Mouse (Mus musculus) forebrain, embryonic 16.5 days (tissue): ENCODE data around the gene Gm8439. TPM values are rescaled to one million over a fixed set of nuclear protein-coding genes. Genes with fewer than 3 reads are reported as not detected.
"Not testable (repeated sequence)": the region's sequence is repeated elsewhere in the genome, so short reads cannot be mapped to it uniquely, and the experiment has no call there.

Experiments
- ATAC-seq: fragments of 200-750 bp; cut with Nextera tagmentation; 2 replicates; pipeline ENCODE4 v1.8.0; 2017; ENCODE audit warnings: mild to moderate bottlenecking, moderate library complexity
- H3K27ac ChIP-seq: fragments of 300-500 bp; sonication (generic); 2 replicates; pipeline ENCODE4 v1.5.1; 2014; ENCODE audit warnings: low read length, control low read depth
- H3K27me3 ChIP-seq: fragments of 300-500 bp; sonication (generic); replicated peaks from 2 replicates; pipeline ENCODE4 v1.6.1; 2014; ENCODE audit warnings: low read length; ENCODE audit not compliant: control insufficient read depth, insufficient read depth
- H3K36me3 ChIP-seq: fragments of 300-500 bp; sonication (generic); 2 replicates; pipeline ENCODE4 v1.6.1; 2014; ENCODE audit not compliant: control insufficient read depth, insufficient read depth
- H3K4me1 ChIP-seq: fragments of 300-500 bp; sonication (generic); replicated peaks from 2 replicates; pipeline ENCODE4 v1.6.1; 2014; ENCODE audit warnings: low read length; ENCODE audit not compliant: control insufficient read depth, insufficient read depth
- H3K4me2 ChIP-seq: fragments of 300-500 bp; sonication (generic); 2 replicates; pipeline ENCODE4 v1.6.1; 2014; ENCODE audit warnings: mild to moderate bottlenecking, low read length, control low read depth
- H3K4me3 ChIP-seq: fragments of 300-500 bp; sonication (generic); replicated peaks from 2 replicates; pipeline ENCODE4 v1.5.1; 2014; ENCODE audit warnings: mild to moderate bottlenecking, low read length, control low read depth
- H3K9ac ChIP-seq: fragments of 300-500 bp; sonication (generic); replicated peaks from 2 replicates; pipeline ENCODE4 v1.6.1; 2014; ENCODE audit warnings: low read depth, low read length, control low read depth
- H3K9me3 ChIP-seq: fragments of 300-500 bp; sonication (generic); 2 replicates; pipeline ENCODE4 v1.6.1; 2016; ENCODE audit warnings: low read length; ENCODE audit not compliant: control insufficient read depth
- WGBS: fragments of 180-500 bp; shearing (Covaris S2); extraction: QIAGEN DNeasy Blood & Tissue Kit; methylation state at CpG from one replicate; pipeline ENCODE4 v1.1.7; 2014; 5-methylcytosine and 5-hydroxymethylcytosine counted together
- polyA plus RNA-seq: library from polyadenylated mRNA; unstranded; fragments of >200 nt; fragmentation: Nextera tagmentation; extraction: Ambion mirVana; gene quantifications from 2 replicates; pipeline ENCODE4 v1.2.1, GENCODE M21; 2015

The Gm8439 gene
- polyA plus RNA-seq, 1 experiment from 2014 or later = not detected

GRCm38 (mm10) chr4:120571691-120572090, 16.9 kb upstream of the Gm8439 start:
- Histone ChIP-seq H3K4me2 (no peak overlapping the region), H3K9ac (no peak overlapping the region), H3K27ac (no peak overlapping the region), H3K9me3 (no peaks in the 10 kb centered on the region), H3K4me3 (no peak overlapping the region), H3K4me1 (peaks cover 16% of the 10 kb centered on the region), H3K27me3 (no peaks in the 10 kb centered on the region), H3K36me3 (no peaks in the 10 kb centered on the region)
- no peak for ATAC-seq
- WGBS = 50% methylated on average over 3 of the region's 3 CpGs

GRCm38 (mm10) chr4:120580894-120581293, 7.7 kb upstream of the Gm8439 start:
- H3K4me3 ChIP-seq = no peak overlapping the region
- no peaks in the 10 kb centered on the region for H3K9me3 ChIP-seq
- no peak overlapping the region for H3K27ac ChIP-seq
- 89% methylated on average over 5 of the region's 5 CpGs for WGBS
- no peaks in the 10 kb centered on the region for H3K36me3 ChIP-seq
- no peak overlapping the region for H3K9ac ChIP-seq
- no peaks in the 10 kb centered on the region for H3K4me1 ChIP-seq
- no peak for ATAC-seq
- H3K27me3 ChIP-seq = no peaks in the 10 kb centered on the region
- H3K4me2 ChIP-seq = no peak overlapping the region

- ATAC-seq = no peak
- Histone ChIP-seq H3K9me3 (no peaks in the 10 kb centered on the region), H3K4me2 (no peak overlapping the region), H3K36me3 (no peaks in the 10 kb centered on the region), H3K27ac (no peak overlapping the region), H3K27me3 (no peaks in the 10 kb centered on the region), H3K4me1 (no peaks in the 10 kb centered on the region), H3K9ac (no peak overlapping the region), H3K4me3 (no peak overlapping the region)
- 82% methylated on average over 9 of the region's 9 CpGs for WGBS
These were observed 6.8 kb upstream of the Gm8439 start for GRCm38 (mm10) chr4:120581711-120582110.

GRCm38 (mm10) chr4:120586986-120587385, 1.6 kb upstream of the Gm8439 start:
- Histone ChIP-seq H3K27ac (no peak overlapping the region), H3K4me1 (no peaks in the 10 kb centered on the region), H3K4me2 (no peak overlapping the region), H3K27me3 (peaks cover 6% of the 10 kb centered on the region; the same call in 1 of the 2 replicates), H3K9me3 (no peaks in the 10 kb centered on the region), H3K4me3 (no peak overlapping the region), H3K36me3 (no peaks in the 10 kb centered on the region), H3K9ac (no peak overlapping the region)
- 11% methylated on average over 1 of the region's 1 CpGs for WGBS
- no peak for ATAC-seq

GRCm38 (mm10) chr4:120589070-120589469, 525 bp downstream of the Gm8439 start:
- H3K4me3 ChIP-seq = no peak overlapping the region
- no peaks in the 10 kb centered on the region for H3K4me1 ChIP-seq
- ATAC-seq = no peak
- no peaks in the 10 kb centered on the region for H3K36me3 ChIP-seq
- peaks cover 6% of the 10 kb centered on the region; the same call in 1 of the 2 replicates for H3K27me3 ChIP-seq
- no peaks in the 10 kb centered on the region for H3K9me3 ChIP-seq
- no peak overlapping the region for H3K9ac ChIP-seq
- 11% methylated on average over 3 of the region's 3 CpGs for WGBS
- H3K4me2 ChIP-seq = no peak overlapping the region
- H3K27ac ChIP-seq = no peak overlapping the region

GRCm38 (mm10) chr4:120589815-120590422, 1.4 kb downstream of the Gm8439 start:
- Histone ChIP-seq H3K9ac (no peak overlapping the region), H3K4me2 (no peak overlapping the region)

GRCm38 (mm10) chr4:120590973-120591372, 2.4 kb downstream of the Gm8439 start:
- H3K36me3 ChIP-seq = no peaks in the 10 kb centered on the region
- H3K9me3 ChIP-seq = no peaks in the 10 kb centered on the region
- WGBS = 85% methylated on average over 4 of the region's 4 CpGs
- H3K27ac ChIP-seq = no peak overlapping the region
- ATAC-seq = no peak
- H3K9ac ChIP-seq = no peak overlapping the region
- H3K4me3 ChIP-seq = no peak overlapping the region
- no peak overlapping the region for H3K4me2 ChIP-seq
- peaks cover 6% of the 10 kb centered on the region; the same call in 1 of the 2 replicates for H3K27me3 ChIP-seq
- no peaks in the 10 kb centered on the region for H3K4me1 ChIP-seq

More at GRCm38 (mm10) chr4:120589815-120590422, 1.4 kb downstream of the Gm8439 start:
- Histone ChIP-seq H3K9me3 (no peaks in the 10 kb centered on the region), H3K4me3 (no peak overlapping the region), H3K27ac (no peak overlapping the region), H3K27me3 (peaks cover 6% of the 10 kb centered on the region; the same call in 1 of the 2 replicates), H3K4me1 (no peaks in the 10 kb centered on the region), H3K36me3 (no peaks in the 10 kb centered on the region)
- peak; percentile 95 for ATAC-seq
- 37% methylated on average over 5 of the region's 5 CpGs for WGBS

- WGBS = 88% methylated on average over 1 of the region's 1 CpGs
- H3K9ac ChIP-seq, H3K27me3 ChIP-seq, H3K4me3 ChIP-seq, H3K9me3 ChIP-seq, ATAC-seq, H3K36me3 ChIP-seq, H3K4me2 ChIP-seq, H3K4me1 ChIP-seq, H3K27ac ChIP-seq: not testable (repeated sequence)
These were observed 7.7 kb downstream of the Gm8439 start for GRCm38 (mm10) chr4:120596210-120596609.

- Histone ChIP-seq H3K4me2 (no peak overlapping the region), H3K36me3 (no peaks in the 10 kb centered on the region), H3K27ac (no peak overlapping the region), H3K9ac (no peak overlapping the region), H3K4me1 (no peaks in the 10 kb centered on the region), H3K4me3 (no peak overlapping the region), H3K27me3 (no peaks in the 10 kb centered on the region), H3K9me3 (no peaks in the 10 kb centered on the region)
- 12% methylated on average over 2 of the region's 2 CpGs for WGBS
- no peak for ATAC-seq
These were observed 10.4 kb downstream of the Gm8439 start for GRCm38 (mm10) chr4:120598922-120599321.

GRCm38 (mm10) chr4:120601774-120602173, 13.2 kb downstream of the Gm8439 start:
- Histone ChIP-seq H3K36me3 (no peaks in the 10 kb centered on the region), H3K27me3 (no peaks in the 10 kb centered on the region), H3K4me1 (no peaks in the 10 kb centered on the region), H3K4me3 (no peak overlapping the region), H3K9ac (no peak overlapping the region), H3K27ac (no peak overlapping the region), H3K4me2 (no peak overlapping the region), H3K9me3 (no peaks in the 10 kb centered on the region)
- WGBS = 71% methylated on average over 1 of the region's 1 CpGs
- no peak for ATAC-seq
